Mouse (Mus musculus) cerebellum, adult 2 months (tissue): ENCODE measurements around the gene Shc4.

Source experiments
- CTCF ChIP-seq: fragments of 200-500 bp; IDR thresholded peaks from 2 replicates; pipeline ENCODE4 v1.5.1; 2011; ENCODE audit warnings: low read depth, mild to moderate bottlenecking, control low read depth, low read length, moderate library complexity, borderline replicate concordance; ENCODE audit not compliant: insufficient read depth
- POLR2A ChIP-seq: fragments of 200-500 bp; IDR thresholded peaks from 2 replicates; pipeline ENCODE4 v1.6.1; 2011; ENCODE audit warnings: low read length, control low read depth, borderline replicate concordance; ENCODE audit not compliant: insufficient read depth

- TF ChIP-seq CTCF, result no peak
- no peak for TF ChIP-seq POLR2A
Observed at GRCm38 (mm10) chr2:125764531-125764930, 40.6 kb upstream of the Shc4 start.
